Mouse (Mus musculus): ENCODE results near the gene Rab1a. TPM values are rescaled to one million over a fixed set of nuclear protein-coding genes. Genes with fewer than 3 reads are reported as not detected.
"Not testable (repeated sequence)": the region's sequence is repeated elsewhere in the genome, so short reads cannot be mapped to it uniquely, and the experiment has no call there.

The Rab1a gene
- total RNA-seq, 2 experiments from 2014 or later: 125 to 136 TPM

DNA sequence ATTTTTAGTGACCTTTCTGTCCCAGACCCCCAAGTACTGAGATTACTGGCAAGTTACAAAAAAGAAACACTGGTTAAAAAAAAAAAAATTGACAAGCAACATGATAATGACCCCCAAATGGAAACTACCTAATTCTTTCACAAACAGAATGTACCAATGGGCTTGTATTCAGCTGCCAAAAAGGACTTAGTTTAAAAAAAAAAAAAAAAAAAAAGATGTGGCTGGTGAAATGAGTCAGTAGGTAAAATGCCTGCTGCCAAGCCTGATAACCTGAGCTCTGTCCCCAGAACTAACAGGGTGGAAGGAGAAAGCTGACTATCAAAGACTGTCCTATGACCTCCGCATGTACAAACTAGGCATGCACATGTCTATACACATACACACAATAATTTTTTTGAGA lies 16.0 kb downstream of the Rab1a start:
- no peak for DNase-seq

DNA sequence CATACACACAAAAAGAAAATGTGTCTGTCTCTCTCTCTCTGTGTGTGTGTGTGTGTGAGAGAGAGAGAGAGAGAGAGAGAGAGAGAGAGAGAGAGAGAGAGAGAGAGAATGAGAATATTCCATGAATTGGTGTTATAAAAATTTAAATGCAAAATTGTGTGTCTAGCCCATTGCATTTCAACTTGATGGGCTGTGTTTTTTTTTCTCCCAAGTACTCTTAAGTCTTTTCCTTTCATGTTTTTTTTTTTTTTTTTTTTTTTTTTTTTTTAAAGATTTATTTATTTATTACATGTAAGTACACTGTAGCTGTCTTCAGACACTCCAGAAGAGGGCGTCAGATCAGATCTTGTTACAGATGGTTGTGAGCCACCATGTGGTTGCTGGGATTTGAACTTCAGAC lies 20.4 kb downstream of the Rab1a start:
- DNase-seq: not testable (repeated sequence)

DNA sequence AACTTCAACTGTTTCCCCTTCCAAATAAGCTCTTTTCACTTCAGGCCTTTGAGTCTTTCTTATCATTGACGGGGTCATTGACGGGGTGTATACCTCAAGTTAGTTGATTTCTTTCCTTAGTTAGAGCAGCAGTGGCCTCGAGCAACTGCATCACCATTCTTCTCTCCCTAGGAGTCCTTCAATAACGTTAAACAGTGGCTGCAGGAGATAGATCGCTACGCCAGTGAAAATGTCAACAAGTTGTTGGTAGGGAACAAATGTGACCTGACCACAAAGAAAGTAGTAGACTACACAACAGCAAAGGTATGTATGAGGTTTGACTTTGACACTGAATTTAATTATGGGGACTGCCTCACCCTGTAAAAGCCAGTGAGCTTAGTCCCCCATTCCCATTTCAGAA lies 23.0 kb downstream of the Rab1a start:
- DNase-seq: no peak

DNA sequence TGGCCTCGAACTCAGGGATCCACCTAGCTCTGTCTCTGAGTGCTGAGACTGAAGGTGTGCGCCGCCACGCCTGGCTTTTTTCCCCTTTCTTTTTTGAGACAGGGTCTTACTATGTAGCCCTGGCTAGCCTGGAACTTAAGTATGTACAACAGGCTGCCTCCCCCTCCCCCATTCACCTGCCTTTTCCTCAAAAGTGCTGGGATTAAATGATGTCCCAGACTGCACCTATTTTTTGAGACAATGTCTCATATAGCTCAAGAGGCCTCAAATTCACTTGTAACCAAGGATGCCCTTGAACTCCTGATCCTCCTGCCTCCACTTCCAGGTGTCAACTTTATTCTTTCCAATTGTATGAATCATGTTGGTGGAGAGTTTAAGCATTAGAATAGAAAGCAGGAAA lies 24.7 kb downstream of the Rab1a start:
- DNase-seq: no peak

DNA sequence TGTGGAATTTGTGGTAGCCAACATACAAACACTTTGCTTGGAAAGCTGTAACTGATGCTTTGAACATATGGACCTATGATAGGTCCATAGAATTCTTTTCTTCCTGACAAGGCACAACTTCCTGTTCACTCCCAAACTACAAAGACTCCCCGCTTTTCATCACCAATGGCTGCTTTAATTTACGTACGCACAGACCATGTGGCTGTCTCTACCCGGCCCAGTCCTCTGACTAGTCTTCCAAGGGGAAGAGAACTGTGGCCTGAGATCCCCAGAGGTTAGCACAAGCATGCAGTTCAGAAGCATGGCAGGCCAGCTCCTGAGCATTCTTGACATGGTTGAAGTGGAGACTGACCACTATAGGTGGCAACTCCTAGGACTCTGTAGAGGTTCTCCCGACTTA lies 27.4 kb downstream of the Rab1a start:
- DNase-seq: no peak

DNA sequence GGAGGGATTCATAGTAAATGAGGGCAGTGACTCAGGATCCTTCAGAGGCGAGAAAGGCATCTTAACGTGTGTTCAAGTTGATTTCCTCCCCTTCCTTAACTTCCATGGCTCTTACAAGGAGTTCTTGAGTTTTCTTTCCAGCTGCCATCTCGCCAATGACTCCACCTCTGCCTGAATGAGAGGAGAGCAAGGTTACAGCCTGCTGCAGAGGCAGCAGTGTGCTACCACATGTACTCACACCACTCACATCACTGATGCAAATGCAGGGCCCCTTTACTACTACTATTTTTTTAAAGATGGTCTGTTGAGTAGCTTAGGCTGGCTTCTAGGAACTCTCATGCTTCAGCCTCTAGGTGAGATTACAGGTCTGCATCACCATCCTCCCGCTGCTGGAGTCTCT lies 28.1 kb downstream of the Rab1a start:
- no peak for DNase-seq

DNA sequence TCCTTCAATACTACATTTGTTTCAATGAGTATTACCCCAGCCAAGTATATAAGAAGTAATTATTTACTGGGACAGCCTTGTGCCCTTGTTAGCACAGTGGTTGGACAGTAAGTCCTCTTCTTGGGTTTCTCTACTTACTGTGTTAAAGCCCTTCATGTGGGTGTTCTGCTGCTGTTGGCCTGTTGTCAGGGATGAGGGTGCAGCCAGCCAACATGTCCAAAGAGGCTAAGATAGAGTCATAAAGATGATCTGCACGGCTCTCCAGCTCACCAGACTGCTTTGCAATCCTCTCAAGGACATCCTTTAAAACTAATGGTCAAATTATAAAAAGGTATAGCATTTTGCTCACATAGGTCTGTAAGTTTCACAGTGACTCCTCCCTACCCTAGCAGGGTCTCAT lies 29.1 kb downstream of the Rab1a start:
- DNase-seq: no peak

DNA sequence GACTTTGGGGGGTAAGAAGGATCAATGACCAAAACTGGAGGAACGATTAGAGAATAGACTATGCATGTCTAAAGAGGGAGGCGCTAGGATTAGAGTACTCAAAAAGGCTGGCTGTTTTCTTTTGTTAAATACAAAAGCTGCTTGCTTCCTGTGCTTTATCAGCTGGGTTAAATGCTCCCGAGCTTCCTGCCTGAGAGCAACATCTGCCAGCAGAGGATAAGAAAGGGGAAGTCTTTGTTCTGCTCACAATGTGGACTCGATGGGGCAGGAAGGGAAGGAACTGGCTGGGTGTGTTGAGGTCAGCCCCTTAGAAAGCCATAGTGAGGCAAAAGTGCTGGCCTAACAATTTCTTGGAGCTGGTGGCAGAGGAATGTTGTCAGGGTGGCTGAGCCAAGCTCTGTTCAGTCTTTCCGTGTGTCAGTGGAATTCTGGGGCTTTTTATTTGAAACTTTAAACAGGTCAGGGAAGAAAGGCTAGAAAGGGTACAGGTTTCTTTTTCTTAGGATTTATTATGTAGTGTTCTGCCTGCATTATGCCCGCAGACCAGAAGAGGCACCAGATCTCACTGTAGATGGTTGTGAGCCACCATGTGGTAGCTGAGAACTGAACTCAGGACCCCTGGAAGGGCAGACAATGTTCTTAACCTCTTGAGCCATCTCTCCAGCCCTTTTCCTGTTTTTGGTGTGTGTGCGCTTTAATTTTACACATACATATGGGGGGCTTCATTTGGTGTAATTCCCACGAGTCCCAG lies 30.1 kb downstream of the Rab1a start:
- peak; percentile 74 to 93 for DNase-seq

DNA sequence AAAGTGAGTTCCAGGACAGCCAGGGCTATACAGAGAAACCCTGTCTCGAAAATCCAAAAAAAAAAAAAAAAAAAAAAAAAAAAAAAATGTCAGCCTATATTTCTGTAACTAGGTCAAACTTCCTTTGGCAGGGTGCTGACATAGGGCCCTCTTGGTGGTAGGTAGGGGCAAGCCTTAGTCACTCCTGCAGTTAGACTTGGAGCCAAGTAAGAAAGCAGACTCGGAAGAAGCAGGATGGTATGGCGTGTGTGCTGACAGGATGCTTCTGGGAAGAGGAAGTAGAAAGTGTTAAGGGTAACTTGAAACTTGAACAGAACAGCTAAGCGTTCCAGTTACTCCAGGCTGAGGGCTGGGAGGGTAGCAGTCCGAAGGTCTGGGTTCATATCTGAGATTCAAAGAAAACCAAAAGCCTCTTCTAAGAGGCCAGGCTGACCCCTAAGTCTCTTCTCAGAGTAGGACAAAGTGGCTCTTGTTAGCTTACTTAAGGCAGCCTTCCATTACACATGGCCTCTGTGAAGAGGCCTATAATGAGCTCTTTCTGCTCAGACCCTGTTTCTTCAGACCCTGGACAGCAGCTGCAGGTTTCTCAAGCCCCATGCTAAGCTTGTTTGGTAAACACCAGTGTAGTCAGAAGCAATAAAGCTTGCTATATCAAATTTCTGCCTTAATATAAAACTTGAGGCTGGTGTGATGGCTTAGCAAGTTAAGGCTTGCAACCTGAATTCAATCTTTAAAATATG lies 31.0 kb downstream of the Rab1a start:
- DNase-seq: no peak

DNA sequence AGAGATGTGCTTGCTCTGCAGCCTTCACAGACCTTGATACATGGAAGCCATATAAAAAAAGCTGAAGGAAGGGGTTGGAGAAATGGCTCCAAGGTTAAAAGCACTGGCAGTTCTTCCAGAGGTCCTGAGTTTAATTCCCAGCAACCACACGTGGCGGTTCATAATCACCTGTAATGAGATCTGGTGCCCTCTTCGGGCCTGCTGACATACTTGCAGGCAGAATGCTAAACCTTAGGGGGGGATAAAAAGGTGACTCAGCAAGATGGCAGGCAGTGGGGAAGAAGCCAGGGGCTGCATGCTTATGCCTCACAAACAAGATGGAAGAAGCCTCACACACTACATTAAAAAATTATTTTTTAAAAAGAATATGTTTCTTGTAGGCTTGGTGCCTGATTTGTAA lies 33.0 kb downstream of the Rab1a start:
- no peak for DNase-seq

DNA sequence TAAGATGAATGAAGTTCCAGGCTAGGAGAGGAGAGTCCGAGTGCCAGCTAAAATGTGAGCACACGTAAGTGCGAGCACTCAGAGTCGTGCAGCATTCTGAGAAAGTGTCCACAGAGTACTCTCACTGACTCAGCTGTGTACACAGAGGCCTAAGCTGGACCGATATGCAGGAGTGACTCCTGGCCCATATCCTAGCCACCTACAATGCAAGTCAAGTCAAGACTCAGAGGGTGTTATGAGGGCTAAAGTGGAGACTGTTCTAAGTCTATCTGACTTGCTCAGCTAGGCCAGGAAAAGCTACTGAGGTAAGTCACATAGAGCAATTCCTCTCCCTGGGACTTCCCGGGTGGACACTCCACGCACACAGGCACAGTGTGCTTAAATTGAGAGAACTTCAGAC lies 35.8 kb downstream of the Rab1a start:
- no peak for DNase-seq

DNA sequence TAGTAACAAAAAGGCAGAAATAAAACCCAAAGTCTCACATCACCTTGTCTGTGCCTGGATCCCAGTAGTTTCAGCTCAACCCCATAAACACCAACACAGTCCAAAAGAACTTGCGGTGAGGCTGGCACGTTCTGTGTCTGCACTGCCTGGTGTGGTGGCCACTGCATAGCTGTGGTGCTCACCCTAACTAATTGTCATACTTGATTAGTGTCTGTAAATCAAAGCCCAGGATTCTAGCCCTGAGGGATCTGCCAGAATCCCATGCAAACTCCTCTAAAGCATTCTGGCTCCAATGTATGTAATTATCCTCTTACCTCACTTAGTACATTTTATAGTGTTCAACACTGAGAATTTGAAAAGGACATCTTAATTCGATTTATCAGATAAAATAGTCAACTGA lies 36.7 kb downstream of the Rab1a start:
- no peak for DNase-seq

DNA sequence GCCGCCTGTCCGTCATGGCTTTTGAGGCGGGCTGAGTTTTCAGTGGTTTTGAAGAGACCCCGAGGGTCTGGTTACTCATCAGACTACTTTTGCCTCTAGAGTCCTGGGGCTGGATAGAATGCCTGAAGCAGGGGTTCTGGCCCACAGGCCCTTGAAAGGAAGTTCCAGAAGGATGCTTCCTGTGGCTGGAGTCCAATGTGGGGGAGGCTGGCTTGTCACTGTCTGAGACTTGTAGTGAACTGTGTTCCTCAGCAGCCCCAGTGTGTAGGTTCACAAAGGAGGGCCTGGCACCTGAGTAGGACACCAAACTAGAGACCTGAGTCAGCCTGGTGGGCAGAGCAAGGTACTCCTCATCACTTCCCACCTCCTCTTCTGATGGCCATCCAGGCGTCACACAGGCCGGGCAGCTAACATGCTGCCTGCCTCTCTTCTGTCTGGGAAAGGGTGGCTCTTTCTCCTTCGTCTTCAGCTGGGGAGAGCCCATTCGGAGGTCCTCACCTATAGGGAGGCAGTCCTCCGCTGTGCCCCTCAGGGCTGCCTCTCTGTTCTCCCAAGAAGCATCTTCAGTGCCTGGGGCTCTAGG lies 38.1 kb downstream of the Rab1a start:
- peak in 1 of 2 experiments; percentile 34 for DNase-seq

DNA sequence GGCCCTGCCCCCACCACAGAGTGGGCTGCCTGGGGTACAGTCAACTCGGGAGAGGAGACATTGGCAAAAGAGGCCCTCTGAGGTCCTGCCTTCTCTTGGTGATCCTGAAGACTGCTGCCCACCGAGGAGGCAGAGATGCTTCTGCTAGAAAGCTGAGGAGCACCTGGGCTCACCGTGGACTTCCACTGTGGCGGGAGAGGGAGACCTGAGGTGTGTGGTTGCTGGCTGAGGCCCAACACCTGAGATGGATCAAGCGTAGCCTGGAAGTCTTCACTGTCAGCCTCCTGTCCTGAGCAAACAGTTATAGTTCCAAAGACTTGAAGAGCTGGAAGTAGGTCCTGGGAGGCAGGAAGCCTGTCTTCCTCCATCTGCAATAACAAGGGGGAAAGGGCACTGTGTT lies 39.1 kb downstream of the Rab1a start:
- no peak for DNase-seq

DNA sequence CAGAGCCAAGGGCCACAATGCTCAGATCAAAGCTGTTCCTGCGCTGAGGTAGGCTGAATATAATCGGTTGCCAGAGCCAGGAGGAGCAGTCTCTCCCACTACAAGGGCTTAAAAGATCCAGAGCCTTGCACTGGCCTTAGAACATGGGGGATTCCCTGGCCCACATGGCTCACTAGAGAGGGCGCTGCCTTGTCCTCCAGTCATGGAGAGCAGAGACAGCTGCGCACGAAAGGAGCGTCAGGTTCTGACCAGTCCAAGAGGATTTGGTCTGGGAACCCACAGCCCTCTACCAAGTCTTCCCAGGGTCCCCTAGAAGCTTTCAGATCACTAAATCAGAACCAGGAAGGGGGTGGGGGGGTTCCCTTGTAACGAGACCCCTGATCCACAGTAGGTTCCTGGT lies 40.1 kb downstream of the Rab1a start:
- no peak for DNase-seq

DNA sequence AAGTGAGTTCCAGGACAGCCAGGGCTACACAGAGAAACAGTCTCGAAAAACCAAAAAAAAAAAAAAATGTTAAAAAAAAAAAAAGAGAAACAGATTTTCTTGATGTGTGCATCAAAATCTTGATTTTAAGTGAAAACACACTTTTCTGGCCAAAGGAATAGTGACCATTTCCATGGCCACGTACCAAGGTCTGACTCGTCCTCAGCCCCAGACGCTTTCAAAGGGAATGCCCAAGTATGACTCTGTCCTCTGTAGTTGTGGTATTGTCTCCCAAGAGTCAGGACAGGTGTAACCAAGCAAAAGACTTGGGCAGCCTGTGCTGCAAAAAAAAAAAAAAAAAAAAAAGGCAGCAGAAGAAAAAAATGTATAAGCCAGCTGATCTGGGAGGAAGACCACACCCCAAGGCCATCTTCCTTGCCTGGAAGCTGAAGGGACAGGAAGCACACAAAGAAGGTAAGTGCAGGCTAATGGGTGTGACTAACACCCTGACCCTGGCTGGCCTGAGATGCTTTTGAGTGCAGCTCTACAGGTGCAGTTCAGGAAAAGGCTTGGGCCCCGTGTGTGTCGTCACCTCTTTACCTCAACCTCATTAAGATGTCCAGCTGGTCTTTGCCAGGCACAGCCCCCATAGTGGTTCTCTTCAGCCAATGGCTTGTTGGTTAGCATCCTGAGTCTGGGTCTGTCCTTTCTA lies 41.3 kb downstream of the Rab1a start:
- no peak for DNase-seq

DNA sequence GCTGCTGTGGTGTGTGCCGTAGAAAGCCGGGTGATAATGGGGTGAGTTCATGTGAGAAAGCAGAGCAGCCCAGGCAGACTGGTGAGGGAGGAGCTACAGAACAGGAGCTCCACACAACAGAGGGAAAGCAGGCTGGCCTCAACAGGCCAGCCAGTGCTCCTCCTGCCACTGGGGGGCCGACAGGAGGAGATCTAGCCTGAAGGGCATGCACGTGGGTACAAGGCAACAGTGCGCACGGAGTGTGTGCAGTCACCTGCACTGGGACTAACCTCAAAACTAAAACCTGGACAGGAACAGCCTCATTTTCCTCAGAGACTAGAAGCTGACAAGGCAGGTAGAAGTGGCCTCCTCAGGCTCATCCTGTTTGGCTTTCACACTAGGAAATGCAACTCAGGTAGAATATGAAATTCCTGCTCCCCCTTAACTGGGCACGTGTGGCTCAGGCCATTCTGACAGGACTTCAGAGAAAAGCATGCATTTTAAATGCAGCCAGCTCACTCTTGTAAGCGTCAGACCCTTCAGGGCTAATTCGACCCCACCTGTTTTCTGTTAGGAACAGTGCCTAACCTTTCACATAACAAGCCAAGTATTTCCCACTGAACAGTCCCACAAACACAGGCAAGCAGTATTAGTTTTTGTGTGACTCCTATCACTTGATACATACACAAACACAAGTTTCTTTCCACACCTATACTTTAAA lies 42.1 kb downstream of the Rab1a start:
- no peak for DNase-seq

DNA sequence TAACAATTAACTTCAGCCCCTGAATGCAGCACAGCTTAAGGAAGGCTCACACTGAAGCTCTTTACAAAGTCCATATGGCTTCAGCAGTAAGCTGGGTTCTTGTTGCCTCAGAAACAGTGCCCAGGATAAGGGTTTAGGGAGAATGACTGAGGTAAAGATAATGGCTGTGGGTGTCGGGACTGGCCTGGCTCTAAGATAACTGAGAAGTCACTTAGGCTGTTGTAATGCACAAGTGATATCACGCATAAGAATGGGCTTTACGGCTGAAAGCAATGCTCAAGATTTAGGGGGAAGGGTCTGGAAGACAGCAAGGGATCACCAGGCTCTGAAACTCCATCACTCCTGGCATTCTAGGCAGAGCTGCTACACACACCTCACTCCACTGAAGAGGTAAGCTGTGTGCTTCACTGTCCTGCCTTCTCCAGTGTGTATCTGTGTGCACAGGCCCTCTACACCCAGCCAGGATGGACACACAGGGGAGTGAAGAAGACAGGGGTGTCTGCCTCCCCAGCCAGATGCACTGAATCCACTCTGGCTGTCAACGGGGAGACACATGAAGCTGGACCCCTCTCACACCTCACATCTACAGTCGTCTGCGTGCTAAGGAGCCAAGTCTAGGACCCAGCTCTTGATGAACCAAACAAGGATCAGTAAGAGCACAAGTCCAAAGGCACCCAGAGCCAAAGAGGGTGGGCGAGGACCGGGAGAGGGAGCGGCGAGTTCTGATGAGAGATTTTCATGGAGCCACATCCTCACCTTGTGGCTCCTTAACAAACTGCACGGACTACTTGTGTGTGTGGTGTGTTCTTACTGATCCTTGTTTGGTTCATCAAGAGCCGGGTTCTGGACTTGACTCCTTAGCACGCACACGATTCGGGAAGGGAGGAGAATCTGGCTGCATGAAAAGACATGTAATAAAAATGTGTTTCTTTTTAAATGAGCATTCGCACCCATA lies 43.4 kb downstream of the Rab1a start:
- DNase-seq: no peak

DNA sequence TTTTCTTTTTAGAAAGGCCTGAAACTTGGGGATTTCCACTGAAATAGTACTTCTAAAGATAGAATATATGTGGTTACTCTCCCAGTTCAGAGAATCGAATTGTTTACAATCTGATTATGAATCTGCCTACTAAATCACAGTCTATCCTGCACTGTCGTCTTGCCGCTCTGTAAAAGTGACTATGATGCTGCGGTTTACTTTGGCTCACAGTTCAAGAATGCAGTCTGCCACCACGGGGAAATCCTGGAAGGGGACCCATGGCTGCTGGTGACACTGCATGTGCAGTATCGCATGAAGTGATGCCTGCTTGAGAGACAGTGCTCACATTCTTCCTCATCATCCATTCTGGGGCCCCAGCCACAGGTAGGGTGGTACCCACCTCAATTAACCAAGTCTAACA lies 44.1 kb downstream of the Rab1a start:
- DNase-seq: no peak

DNA sequence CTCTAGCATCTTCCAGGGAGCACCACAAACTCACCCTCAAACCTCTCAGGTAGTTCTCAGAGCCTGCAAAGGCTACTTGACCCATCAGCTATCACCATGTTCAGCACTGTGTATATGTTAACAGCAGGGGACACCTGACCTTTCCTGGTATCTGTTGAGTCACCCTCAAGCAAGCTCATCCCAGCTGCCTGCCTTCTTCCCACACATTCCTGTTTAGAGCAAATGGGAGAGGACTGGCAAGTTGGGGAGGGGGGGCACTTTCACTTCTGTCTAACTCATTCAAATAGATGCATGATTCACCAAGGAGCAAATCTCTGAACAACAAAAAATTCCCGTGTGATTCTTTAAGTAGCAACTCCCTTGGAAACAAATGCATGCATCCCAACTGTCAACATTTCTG lies 45.4 kb downstream of the Rab1a start:
- no peak for DNase-seq
